Mouse (Mus musculus) ES-Bruce4 (cell line): ENCODE measurements around the gene Nudcd2.

Experiments
- CTCF ChIP-seq: IDR thresholded peaks from one replicate; pipeline ENCODE4 v1.8.1; 2011; ENCODE audit warnings: low read depth, low read length
- EP300 ChIP-seq: IDR thresholded peaks from 2 replicates; pipeline ENCODE4 v1.6.1; 2011; ENCODE audit warnings: low read depth, low read length; ENCODE audit not compliant: insufficient read depth
- POLR2A ChIP-seq: IDR thresholded peaks from one replicate; pipeline ENCODE4 v1.8.1; 2011; ENCODE audit warnings: low read length; ENCODE audit not compliant: insufficient read depth

GRCm38 (mm10) chr11:40732997-40733338 lies 499 bp upstream of the Nudcd2 start:
- TF ChIP-seq CTCF, result no peak
- TF ChIP-seq EP300, result no peak
- no peak for TF ChIP-seq POLR2A
